Mouse (Mus musculus) C2C12 (cell line): ENCODE data around the gene Htr6. TPM values are rescaled to one million over a fixed set of nuclear protein-coding genes. Genes with fewer than 3 reads are reported as not detected.

ENCODE experiments used
- H3K27me3 ChIP-seq: one replicate; pipeline ENCODE4 v1.6.1; 2011; ENCODE audit not compliant: control insufficient read depth, insufficient read depth, insufficient read length
- H3K36me3 ChIP-seq: one replicate; pipeline ENCODE4 v1.6.1; 2011; ENCODE audit not compliant: control insufficient read depth, insufficient read depth
- H3K4me3 ChIP-seq: one replicate; pipeline ENCODE4 v1.5.1; 2011; ENCODE audit warnings: mild to moderate bottlenecking, control low read depth; ENCODE audit not compliant: poor library complexity, insufficient read depth, severe bottlenecking
- H3K79me2 ChIP-seq: one replicate; pipeline ENCODE4 v1.6.1; 2011; ENCODE audit not compliant: control insufficient read depth, insufficient read depth
- H3K79me3 ChIP-seq: one replicate; pipeline ENCODE4 v1.6.1; 2011; ENCODE audit warnings: low read depth, control low read depth
- H3ac ChIP-seq: one replicate; pipeline ENCODE3; 2011; ENCODE audit warnings: low read depth; ENCODE audit not compliant: control insufficient read depth, insufficient read length
- CEBPB ChIP-seq: IDR thresholded peaks from one replicate; pipeline ENCODE4 v1.6.1; 2011; ENCODE audit warnings: low read depth, mild to moderate bottlenecking, control low read depth, moderate library complexity
- CTCF ChIP-seq: IDR thresholded peaks from one replicate; pipeline ENCODE4 v1.5.1; 2011; ENCODE audit not compliant: control insufficient read depth, insufficient read depth, insufficient read length
- FOSL1 ChIP-seq: IDR thresholded peaks from one replicate; pipeline ENCODE4 v1.8.0; 2011; ENCODE audit warnings: mild to moderate bottlenecking, low read length; ENCODE audit not compliant: poor library complexity, insufficient read depth, severe bottlenecking
- MAX ChIP-seq: IDR thresholded peaks from one replicate; pipeline ENCODE4 v1.6.1; 2011; ENCODE audit warnings: mild to moderate bottlenecking, control low read depth
- MYOD1 ChIP-seq: IDR thresholded peaks from one replicate; pipeline ENCODE4 v1.6.1; 2011; ENCODE audit warnings: low read depth; ENCODE audit not compliant: control insufficient read depth, insufficient read length
- MYOG ChIP-seq: IDR thresholded peaks from one replicate; pipeline ENCODE4 v1.6.1; 2011; ENCODE audit not compliant: control insufficient read depth, insufficient read length; ENCODE audit errors: extremely low read depth
- USF1 ChIP-seq: IDR thresholded peaks from one replicate; pipeline ENCODE4 v1.6.1; 2011; ENCODE audit warnings: low read depth, mild to moderate bottlenecking, control low read depth, moderate library complexity
- polyA plus RNA-seq: library from polyadenylated mRNA; unstranded; fragments of >200 nt; fragmentation: generic; extraction: Trizol; gene quantifications from one replicate; pipeline ENCODE4 v1.2.1, GENCODE M21; 2012; ENCODE audit warnings: missing spikeins

Gene Htr6
- polyA plus RNA-seq, 1 experiment: 0.02 TPM

GRCm38 (mm10) chr4:139085337-139085736 lies 10.0 kb upstream of the Htr6 start:
- H3K79me2 ChIP-seq: no peaks in the 10 kb centered on the region
- no peak for TF ChIP-seq USF1
- TF ChIP-seq MYOG: no peak
- TF ChIP-seq MAX: no peak
- H3K79me3 ChIP-seq: no peaks in the 10 kb centered on the region
- H3K4me3 ChIP-seq: no peak overlapping the region
- no peaks in the 10 kb centered on the region for H3K27me3 ChIP-seq
- peaks cover 4% of the 10 kb centered on the region for H3K36me3 ChIP-seq
- H3ac ChIP-seq: no peak overlapping the region

- no peaks in the 10 kb centered on the region for H3K79me2 ChIP-seq
- peaks cover 4% of the 10 kb centered on the region for H3K36me3 ChIP-seq
- no peak overlapping the region for H3ac ChIP-seq
- no peak for TF ChIP-seq USF1
- TF ChIP-seq FOSL1: no peak
- no peak for TF ChIP-seq MYOD1
- no peak overlapping the region for H3K4me3 ChIP-seq
- no peaks in the 10 kb centered on the region for H3K79me3 ChIP-seq
- H3K27me3 ChIP-seq: no peaks in the 10 kb centered on the region
These were observed 7.6 kb upstream of the Htr6 start for GRCm38 (mm10) chr4:139082790-139083564.

- Histone ChIP-seq H3ac (no peak overlapping the region), H3K79me3 (no peaks in the 10 kb centered on the region), H3K27me3 (peaks cover 3% of the 10 kb centered on the region), H3K36me3 (peaks cover 4% of the 10 kb centered on the region), H3K4me3 (no peak overlapping the region), H3K79me2 (no peaks in the 10 kb centered on the region)
- TF ChIP-seq MYOD1 (no peak), MYOG (no peak), FOSL1 (no peak), CTCF (no peak), MAX (no peak), CEBPB (no peak), USF1 (no peak)
These were observed 6.0 kb upstream of the Htr6 start for GRCm38 (mm10) chr4:139081270-139081931.

- Histone ChIP-seq H3K79me3 (no peaks in the 10 kb centered on the region), H3ac (no peak overlapping the region)
These were observed 4.9 kb upstream of the Htr6 start for GRCm38 (mm10) chr4:139080259-139080658.

GRCm38 (mm10) chr4:139079439-139079838 lies 4.1 kb upstream of the Htr6 start:
- Histone ChIP-seq H3K36me3 (no peaks in the 10 kb centered on the region), H3K4me3 (no peak overlapping the region), H3K27me3 (peaks cover 17% of the 10 kb centered on the region), H3ac (no peak overlapping the region), H3K79me3 (no peaks in the 10 kb centered on the region), H3K79me2 (no peaks in the 10 kb centered on the region)
- peak; percentile 99 for TF ChIP-seq MYOD1
- TF ChIP-seq CTCF: no peak

More at GRCm38 (mm10) chr4:139080259-139080658, 4.9 kb upstream of the Htr6 start:
- Histone ChIP-seq H3K27me3 (peaks cover 8% of the 10 kb centered on the region), H3K36me3 (peaks cover 4% of the 10 kb centered on the region), H3K79me2 (no peaks in the 10 kb centered on the region), H3K4me3 (no peak overlapping the region)
- TF ChIP-seq MYOD1: no peak
- TF ChIP-seq MAX: no peak
- TF ChIP-seq USF1: no peak
- no peak for TF ChIP-seq CEBPB
- TF ChIP-seq MYOG: no peak

GRCm38 (mm10) chr4:139078726-139079125 lies 3.4 kb upstream of the Htr6 start:
- TF ChIP-seq MYOD1 (no peak), CTCF (no peak), MAX (no peak), MYOG (no peak), CEBPB (no peak), FOSL1 (no peak)
- Histone ChIP-seq H3ac (no peak overlapping the region), H3K4me3 (no peak overlapping the region), H3K27me3 (peaks cover 24% of the 10 kb centered on the region), H3K79me3 (no peaks in the 10 kb centered on the region), H3K79me2 (no peaks in the 10 kb centered on the region), H3K36me3 (no peaks in the 10 kb centered on the region)
